Mouse (Mus musculus) adrenal gland, postnatal 4 days (tissue): ENCODE measurements around the gene Ebpl. TPM values are rescaled to one million over a fixed set of nuclear protein-coding genes. Genes with fewer than 3 reads are reported as not detected.
A peak's percentile ranks its signal among the peaks of the same experiment; 100 is the strongest.
"Not testable (repeated sequence)": the region's sequence is repeated elsewhere in the genome, so short reads cannot be mapped to it uniquely, and the experiment has no call there.

ENCODE experiments used
- DNase-seq, 2 experiments: peaks; one replicate each; pipeline ENCODE4 v3.0.0; 2021 to 2022; ENCODE audit warnings: low spot score in 2 of 2, mixed read lengths in 2 of 2
- total RNA-seq, 2 experiments: library from RNA; stranded (reverse); gene quantifications; 2 replicates each; pipeline ENCODE4 v1.2.3; 2021

Ebpl gene
- total RNA-seq, 2 experiments from 2014 or later, result 7.2 to 7.3 TPM

DNA sequence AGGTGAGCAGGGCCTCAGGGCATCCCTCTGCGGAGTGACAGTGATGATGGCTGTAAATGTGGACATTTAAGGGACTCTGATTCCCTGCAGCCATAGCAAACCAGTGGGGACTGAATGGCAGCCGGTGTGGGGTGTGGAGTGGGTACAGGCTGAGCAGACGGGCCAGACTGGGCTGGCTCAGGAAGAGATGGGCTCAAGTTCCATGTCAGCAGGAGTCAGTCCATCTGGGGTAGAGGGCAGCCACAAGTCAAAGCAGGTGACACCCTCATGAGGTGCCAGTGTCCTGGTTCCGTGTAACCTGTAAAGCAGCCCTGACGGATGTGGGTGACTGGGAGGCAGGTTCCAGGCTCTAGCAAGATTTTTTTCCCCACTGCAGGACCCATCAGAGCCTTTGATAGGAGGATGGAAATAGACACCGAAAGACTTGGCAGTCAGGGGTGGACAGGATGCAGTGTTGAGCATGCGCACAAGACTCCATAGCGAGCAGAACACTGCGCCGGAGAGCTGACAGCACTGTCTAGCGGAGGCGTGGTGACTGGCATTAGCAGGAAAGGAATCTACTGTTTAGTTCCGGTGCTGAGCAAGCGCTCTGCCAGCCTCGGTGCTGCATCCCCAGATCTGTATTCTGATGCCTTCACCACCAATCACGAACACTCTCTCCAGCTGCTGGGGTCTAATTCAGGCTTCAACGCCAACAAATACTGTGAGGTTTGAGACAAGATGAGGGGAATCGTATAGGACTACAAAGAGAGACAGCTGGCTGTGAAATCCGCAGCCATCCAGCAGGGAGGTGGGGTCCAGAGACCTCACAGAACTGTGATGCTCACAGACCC is 32.4 kb downstream of the Ebpl start:
- DNase-seq, result peak in 1 of 2 experiments; percentile 41

DNA sequence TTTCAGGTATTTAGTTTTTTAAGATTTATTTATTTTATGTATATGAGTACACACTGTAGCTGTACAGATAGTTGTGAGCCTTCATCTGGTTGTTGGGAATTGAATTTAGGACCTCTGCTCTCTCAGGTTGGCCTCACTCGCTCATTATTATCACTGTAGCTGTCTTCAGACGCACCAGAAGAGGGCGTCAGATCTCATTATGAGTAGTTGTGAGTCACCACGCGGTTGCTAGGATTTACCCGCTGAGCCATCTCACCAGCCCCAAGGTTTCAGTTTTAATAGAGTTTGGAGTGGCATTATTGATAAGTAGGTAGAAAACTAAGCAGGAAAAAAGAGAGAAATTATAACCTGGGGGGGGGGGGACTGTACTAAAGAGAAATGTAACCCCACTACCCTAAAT is 33.2 kb downstream of the Ebpl start:
- not testable (repeated sequence) for DNase-seq

- DNase-seq, result no peak
Measured at GRCm38 (mm10) chr14:61322740-61323139, 37.5 kb downstream of the Ebpl start.

GRCm38 (mm10) chr14:61321200-61321599 is 39.0 kb downstream of the Ebpl start:
- DNase-seq, result no peak

DNA sequence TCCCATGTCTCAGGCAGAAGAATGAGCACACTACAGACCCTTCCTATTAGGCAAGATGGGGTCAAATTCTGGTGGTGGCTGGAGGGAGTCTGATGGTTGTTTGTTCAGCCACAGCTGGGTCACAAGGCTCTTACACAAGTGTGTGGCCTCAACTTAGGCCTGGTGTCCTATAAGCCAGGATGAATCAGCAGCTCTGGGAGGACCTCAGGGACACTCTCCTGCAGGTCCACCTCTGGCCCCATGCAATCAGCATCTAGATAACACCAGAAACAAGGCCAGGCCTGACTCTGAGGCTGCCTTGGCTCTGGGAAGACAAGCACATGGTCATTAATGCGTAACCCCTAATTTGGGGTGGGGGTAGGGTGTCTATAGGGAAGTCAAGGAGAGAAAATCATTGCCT is 39.5 kb downstream of the Ebpl start:
- no peak for DNase-seq

DNA sequence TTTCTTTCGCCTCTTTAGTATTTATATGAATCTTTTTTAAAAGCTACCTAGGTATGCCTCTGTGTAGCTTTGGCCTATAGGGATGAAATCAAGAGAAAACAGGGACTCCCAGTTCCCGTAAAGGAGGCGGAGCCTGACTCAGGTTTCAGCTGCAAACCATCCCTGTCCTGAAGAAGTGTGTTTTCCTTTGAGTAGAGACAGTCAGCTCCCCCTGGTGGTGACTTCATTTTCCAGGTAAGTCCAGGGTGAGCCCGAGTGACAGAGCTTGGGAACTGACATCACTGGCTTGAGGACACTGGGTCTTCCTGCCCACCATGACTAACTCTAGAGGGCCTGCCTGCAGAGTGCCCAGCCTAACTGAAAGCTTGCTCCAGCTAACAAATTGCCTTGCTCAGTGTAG is 43.4 kb downstream of the Ebpl start:
- DNase-seq, result peak in 1 of 2 experiments; percentile 14

- no peak for DNase-seq
Measured at GRCm38 (mm10) chr14:61310963-61311362, 49.3 kb downstream of the Ebpl start.

DNA sequence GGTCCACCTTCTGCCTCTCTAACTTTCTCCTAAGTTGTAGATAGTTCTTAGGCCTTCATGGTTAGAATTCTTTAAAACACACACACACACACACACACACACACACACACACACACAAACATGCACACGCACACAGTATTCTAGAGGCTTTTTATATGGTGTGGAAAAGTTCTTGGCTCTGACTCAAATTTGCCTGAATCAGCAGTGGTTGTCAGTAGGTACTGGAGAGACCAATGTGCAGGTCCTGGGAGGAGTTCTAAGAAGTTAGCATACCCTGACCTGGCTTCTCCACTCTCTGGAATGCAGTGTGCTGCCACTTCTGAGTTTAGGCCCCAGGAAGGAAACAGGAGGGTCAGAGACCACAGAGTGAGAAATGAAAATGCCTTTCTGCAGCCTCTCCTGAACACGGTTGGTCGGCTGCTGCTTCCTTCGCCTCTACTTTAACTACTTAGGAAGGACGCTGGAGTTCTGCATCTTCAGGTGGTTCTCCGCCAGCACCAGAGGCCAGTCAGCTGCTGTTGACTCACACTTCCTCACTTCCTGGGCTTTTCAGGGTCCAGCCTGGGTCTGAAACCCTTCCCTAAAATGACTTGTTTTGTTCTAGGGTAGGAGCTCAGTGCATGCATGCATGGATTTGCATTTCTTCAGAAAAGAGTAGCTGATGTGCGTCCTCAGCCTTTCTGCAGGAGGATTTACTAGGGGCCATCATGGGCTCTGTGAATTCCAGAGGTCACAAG is 50.0 kb downstream of the Ebpl start:
- no peak for DNase-seq

- no peak for DNase-seq
Measured at GRCm38 (mm10) chr14:61309593-61309992, 50.6 kb downstream of the Ebpl start, which contains the start of gene Arl11. Gene Arl11, plus strand, starts transcription at chr14:61309753.

- DNase-seq, result no peak
Measured at GRCm38 (mm10) chr14:61303969-61304609, 56.1 kb downstream of the Ebpl start.

DNA sequence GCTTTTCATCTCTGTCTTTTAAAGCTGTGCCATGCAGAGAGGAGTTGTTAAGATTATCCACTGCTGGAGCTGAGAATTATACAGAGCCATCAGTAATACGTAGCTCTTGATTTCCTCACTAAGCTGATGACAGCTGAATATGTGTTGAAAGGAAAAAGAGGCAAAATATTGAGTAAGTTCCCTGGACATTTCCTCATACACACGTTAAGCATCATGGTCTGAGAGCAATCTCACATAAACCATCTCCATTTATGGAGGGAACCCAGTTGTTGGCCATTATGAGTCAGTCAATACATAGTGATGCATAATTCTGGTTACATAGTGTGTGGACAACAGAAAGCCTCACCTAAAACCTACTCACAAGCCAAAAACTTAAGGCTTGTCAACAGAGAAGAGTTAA is 57.8 kb downstream of the Ebpl start:
- DNase-seq, result no peak

DNA sequence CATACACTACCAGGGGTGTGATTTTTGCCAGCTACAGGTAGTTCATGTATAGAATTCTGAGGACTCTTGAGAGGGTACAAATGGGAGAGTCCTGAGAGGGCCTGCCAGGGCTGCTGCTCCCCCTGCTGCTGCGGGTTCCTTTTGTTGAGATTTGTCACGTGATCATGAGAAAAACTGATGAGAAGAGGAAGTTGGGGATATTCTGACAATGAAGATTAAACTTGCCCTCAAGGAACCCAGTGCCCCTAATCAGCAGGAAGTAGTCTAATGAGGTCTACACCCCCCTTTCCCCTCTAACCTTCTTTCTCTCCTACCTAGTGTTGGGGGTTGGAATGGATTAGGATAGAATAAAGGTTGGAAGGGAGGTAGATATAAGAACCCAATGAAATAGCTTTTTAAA is 58.9 kb downstream of the Ebpl start:
- DNase-seq, result no peak

DNA sequence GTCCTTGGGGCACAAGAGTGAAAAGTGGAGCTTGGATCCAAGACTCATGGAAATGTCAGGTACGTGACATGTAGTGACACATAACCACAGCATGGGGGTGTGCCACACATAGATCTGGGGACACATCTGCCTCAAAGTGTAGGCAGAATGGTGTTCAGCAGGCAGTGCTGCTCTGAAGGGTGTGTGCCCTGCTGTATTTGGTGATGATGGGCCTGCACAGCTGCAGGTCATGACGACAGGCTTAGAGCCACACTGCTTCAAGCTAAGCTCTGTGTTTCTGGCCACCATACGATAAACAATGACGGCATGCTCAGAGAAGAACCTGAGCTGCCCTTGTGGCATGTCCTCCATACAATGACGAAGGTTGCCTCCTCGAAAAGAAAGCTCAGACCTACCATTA is 60.4 kb downstream of the Ebpl start:
- DNase-seq, result no peak

DNA sequence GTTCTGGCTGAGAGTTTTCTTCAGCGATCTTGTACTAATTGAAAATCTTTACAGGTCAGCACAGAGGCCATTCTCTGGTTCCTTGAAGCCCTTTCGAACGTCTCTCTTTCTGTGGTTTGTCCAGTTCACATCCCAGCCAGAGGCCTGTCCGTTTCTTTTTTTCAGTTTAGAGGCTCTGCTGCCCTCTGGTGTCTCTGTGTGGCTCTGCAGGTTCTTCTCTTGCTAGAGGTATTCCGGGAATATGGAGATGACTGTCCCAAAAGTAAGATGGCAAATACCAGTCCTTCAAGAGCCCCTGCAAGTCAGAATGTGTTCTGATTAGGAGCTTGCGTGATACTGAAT is 65.5 kb downstream of the Ebpl start:
- peak; percentile 7 to 30 for DNase-seq

- DNase-seq, result peak; percentile 7 to 41
Measured at GRCm38 (mm10) chr14:61293884-61294737, 66.1 kb downstream of the Ebpl start.

DNA sequence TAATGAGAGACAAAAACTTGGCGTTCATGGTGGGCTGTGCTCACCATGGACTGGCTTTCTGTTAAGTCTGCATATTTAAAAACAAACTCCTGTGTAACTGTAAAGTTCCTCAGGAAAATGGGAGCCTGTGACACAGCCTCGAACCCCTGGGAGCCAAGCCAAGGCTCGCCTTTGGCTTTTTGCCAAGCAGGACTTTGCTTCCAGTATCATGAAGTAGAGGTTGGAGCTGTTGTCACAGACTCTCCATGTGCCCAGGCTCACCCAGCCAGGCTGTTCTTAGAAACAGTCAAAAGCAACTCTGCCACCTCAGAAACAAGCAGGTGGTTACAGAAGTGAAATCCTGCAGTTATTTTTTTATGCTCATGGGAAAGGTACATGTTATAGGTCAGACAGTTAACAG is 69.6 kb downstream of the Ebpl start:
- DNase-seq, result peak in 1 of 2 experiments; percentile 26

- DNase-seq, result no peak
Measured at GRCm38 (mm10) chr14:61288606-61289286, 71.5 kb downstream of the Ebpl start.
